Mouse (Mus musculus) testis, postnatal 10 days (tissue): Measurements from ENCODE around the gene Sec24b.

Experiments
- DNase-seq: peaks from one replicate; pipeline ENCODE4 v3.0.0; 2021; ENCODE audit warnings: low spot score

Gene Sec24b

GRCm38 (mm10) chr3:130054587-130054986 is 6.8 kb downstream of the Sec24b start:
- no peak for DNase-seq

GRCm38 (mm10) chr3:130053340-130054066 is 7.8 kb downstream of the Sec24b start:
- DNase-seq, result no peak

DNA sequence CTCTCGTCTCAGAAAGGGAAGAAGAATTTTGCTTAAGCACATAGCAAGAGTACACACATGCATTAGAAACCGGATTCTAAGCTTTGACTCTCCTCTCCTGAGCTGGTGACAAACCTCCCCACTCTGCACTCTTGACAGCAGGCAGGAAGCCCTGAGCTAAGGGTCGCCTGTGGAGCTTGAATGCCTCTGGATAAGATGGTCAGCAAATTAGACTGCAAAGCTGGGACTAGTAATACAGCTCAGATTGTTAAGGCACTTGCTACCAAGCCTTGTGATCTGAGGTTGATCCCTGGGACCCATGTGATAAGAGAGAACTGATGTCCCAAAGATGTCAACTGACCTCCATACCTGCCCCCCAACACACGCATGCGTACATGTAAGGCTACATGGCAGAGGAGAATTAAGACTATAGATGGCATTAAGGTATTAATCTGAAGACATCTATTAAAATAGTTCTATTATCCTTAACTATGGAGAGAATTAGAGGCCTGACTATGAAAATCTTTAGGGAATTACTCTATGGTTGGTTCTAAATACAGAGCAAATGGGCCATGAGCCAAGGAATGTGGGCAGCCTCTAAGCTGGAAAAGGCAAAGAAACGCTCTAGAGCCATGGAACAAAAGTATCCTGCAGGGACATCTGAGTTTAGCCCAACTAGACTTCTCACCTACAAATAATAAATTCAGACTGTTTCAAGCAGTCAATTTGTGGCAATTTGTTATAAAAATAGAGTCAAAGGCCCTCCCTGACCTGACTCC is 8.6 kb downstream of the Sec24b start:
- DNase-seq, result no peak

DNA sequence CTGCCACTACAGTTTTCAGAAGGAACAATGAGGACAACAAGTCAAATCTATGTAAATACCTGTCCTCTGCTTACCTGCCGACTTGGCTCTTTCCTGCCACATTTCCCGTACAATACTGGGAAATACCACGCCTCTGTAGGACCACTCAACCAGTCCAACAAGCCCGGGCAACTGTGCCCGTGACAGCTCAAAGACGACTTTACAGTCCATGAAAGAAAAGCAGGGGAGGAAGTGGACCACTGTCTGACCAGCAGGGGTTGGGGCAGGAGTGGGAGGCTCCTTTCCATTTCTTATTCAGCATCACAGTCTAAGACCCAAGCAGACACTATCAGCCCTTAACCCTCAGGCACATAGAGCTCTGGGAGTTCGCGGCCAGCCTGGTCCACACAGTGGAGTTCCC is 9.2 kb downstream of the Sec24b start:
- DNase-seq, result no peak

GRCm38 (mm10) chr3:130040711-130041110 is 20.6 kb downstream of the Sec24b start:
- DNase-seq, result no peak

GRCm38 (mm10) chr3:130040017-130040416 is 21.3 kb downstream of the Sec24b start:
- DNase-seq, result no peak

DNA sequence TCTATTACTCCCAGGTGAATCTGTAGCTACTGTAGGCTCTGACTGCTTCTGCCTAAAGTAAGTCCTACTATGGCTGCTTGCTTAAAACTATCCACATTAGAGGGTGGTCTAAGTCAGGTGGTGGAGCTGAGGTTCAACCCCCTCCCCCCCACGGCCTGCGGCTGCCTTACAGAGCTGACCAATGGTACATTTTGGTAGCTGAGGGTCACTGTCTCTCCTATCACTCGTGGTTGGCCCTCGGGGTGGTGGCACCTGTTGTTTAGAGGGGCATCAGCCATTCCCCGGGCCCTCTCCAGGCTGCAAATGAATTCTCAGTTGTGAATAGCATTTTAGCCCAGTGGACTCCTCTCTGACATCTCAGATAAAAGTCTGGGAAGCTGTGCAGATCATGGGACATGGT is 32.6 kb downstream of the Sec24b start:
- no peak for DNase-seq

DNA sequence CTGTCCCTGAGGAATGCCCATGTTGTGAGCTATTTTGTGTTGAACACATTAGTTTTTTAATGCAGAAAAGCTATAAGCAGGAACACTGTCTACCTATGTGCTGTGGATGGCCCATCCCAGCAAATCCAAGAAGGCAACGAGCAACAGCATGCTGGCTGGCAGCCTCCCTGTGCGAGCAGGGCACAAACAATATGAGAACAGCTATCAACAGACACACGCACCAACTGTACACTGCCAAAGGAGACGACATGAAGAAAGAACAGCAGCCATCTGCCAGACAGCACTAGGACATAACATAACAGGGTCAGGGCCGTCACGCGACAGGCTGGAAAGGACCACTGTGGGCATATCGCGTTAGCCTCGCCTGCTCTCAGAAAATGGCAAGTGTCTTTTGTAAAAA is 35.2 kb downstream of the Sec24b start:
- DNase-seq, result no peak

DNA sequence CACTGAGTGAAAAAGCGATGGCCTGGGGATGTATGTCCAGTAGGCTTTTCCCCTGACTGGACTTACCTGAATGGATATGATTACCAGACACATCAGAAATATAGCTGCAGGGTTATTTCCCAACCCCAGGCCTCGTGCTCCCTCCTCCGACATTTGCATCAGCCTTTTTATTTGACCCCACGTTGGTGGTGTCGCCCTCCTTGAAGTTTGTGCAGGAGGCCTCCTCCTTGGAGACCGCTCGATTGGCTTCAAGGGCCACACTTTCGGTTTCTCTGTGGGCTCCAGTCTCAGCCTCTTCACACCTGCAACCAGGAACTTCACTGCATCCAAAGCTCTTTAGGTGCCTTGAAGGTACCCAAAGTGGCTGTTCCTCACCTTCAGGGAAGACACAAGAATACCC is 35.8 kb downstream of the Sec24b start:
- no peak for DNase-seq

- no peak for DNase-seq
Observed at GRCm38 (mm10) chr3:130012943-130013342, 48.4 kb downstream of the Sec24b start.

GRCm38 (mm10) chr3:130011236-130011635 is 50.1 kb downstream of the Sec24b start:
- DNase-seq, result no peak

DNA sequence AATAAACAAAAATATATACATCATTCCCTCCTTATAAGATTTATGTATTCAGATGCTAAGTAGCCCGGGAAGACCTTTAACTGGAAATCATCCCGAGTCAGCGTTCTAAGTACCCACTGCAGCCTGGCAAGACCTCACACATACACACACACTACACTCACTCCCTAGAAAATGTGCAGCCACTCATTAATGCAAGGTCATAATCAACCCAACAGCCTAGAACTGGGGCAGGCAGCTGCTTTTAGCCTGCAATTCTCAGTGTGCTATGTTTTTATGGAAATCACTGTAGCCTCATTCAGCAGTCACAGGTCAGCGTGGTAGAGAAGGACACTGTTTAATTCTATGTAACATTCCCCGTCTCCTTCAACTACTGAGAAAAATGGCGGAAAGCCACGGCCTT is 55.2 kb downstream of the Sec24b start:
- DNase-seq, result no peak

GRCm38 (mm10) chr3:130000926-130001325 is 60.4 kb downstream of the Sec24b start:
- no peak for DNase-seq

- DNase-seq, result no peak
Observed at GRCm38 (mm10) chr3:129998526-129998925, 62.8 kb downstream of the Sec24b start.

- DNase-seq, result no peak
Observed at GRCm38 (mm10) chr3:129998001-129998400, 63.4 kb downstream of the Sec24b start.

GRCm38 (mm10) chr3:129997324-129997723 is 64.0 kb downstream of the Sec24b start:
- DNase-seq, result no peak

DNA sequence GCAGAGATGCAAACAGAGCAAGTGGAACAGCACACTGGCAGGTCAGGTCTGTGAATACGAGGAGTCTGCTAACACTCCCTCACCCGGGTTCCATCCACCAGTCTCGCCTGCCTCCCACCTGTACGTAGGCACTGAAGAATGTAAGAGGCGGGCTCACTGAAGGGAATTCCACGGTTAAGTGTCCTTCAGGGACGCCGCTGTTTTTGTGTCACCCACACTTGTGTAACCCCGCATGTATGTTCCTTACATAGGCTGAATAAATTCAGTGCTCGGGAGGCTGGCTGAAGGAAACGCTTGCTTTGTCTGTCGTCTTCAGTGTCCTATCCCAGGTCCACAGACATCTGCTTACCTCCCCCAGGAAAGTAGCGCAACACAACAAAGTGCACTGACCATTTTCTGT is 74.1 kb downstream of the Sec24b start:
- DNase-seq, result no peak

DNA sequence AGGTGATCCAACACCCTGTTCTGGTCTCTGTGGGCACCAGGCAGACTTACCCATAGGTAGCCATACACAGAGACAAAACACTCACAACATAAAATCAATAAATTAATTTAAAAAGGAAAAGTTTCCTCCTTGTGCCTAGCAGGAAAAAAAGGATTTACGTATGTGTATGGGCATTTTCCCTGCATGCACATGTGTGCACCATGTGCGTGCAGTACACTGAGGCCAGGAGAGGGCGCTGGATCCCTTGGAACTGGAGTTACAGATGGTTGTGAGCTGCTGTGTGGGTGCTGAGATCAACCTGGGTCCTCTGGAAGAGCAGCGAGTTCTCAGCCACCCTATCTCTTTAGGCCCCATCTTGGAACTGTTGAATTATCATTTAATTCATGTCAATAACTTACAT is 76.0 kb downstream of the Sec24b start:
- no peak for DNase-seq

GRCm38 (mm10) chr3:129984797-129985196 is 76.6 kb downstream of the Sec24b start:
- DNase-seq, result no peak

GRCm38 (mm10) chr3:129982271-129982670 is 79.1 kb downstream of the Sec24b start:
- no peak for DNase-seq

DNA sequence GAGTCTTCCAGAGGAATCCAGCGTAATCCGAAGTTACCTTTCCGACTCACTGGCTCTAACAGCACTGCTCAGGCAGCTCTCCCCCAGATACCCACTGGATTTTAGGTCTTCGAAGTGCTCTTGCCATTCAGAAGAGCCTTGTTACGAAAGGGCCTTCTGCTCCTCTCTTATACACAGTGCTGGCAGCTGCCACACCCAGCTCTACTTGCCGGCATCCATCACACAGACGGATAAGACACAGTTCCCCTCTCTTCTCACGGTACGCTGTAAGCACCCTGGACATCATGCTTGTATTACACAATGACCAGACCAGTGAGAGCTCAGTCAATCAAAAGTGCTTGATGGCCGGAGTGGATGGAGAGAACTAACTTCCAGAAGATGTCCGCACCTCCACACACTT is 79.6 kb downstream of the Sec24b start:
- no peak for DNase-seq

GRCm38 (mm10) chr3:129979510-129979909 is 81.8 kb downstream of the Sec24b start:
- DNase-seq, result no peak

DNA sequence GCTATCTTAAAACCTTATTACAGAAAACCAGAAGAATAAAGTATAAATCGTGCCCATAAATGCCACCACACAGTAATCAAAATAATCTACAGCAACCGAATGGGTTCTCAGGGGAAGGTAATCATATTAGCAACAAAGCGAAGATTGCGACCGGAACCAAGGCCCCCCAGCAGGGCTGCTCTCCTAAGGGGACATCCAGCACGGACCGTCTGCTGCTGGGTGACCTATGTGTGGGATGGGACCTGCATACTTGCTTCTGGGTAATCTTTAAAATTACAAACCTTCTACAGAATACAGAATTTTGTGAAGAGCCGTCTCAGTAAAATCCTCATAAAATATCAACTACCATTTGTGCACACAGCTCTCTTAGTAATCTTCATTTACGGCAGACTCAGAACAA is 82.6 kb downstream of the Sec24b start:
- no peak for DNase-seq

GRCm38 (mm10) chr3:129976317-129976716 is 85.0 kb downstream of the Sec24b start:
- no peak for DNase-seq
